Mouse (Mus musculus): Measurements from ENCODE around the gene Ccl3. TPM values are rescaled to one million over a fixed set of nuclear protein-coding genes. Genes with fewer than 3 reads are reported as not detected.

The Ccl3 gene
- total and polyA plus RNA-seq, 3 experiments, result 3.2 to 18.4 (median 10.6) TPM

GRCm38 (mm10) chr11:83689918-83690317 is 40.8 kb upstream of the Ccl3 start:
- no peaks in the 10 kb centered on the region for H3K79me2 ChIP-seq (replicated peaks; ENCODE audit: control insufficient read depth, extremely low read depth, insufficient read depth, poor library complexity, severe bottlenecking)
- H3K4me3 ChIP-seq (replicated peaks in 1 of 3; ENCODE audit: low read depth in 2 of 3, low read length in 2 of 3, poor library complexity in 1 of 3), result no peak overlapping the region
- in situ Hi-C loops (cut with MboI; ENCODE audit: low pct_ligation_motif_present, low pct_unique_long_range_greater_than_20kb, low sequenced_read_pairs) (no loop called here), dilution Hi-C loops (cut with MboI; ENCODE audit: extremely low pct_ligation_motif_present, extremely low pct_unique_long_range_greater_than_20kb, low sequenced_read_pairs) (no loop called here)
- peaks cover 4 to 9% of the 10 kb centered on the region in 2 experiments for H3K4me1 ChIP-seq (ENCODE audit: control insufficient read depth in 1 of 2, insufficient read depth in 2 of 2)
- no peaks in the 10 kb centered on the region for H3K27me3 ChIP-seq (replicated peaks)
- H3K4me2 ChIP-seq (ENCODE audit: insufficient read depth, low read depth, poor library complexity, severe bottlenecking), result no peak overlapping the region
- H3K27ac ChIP-seq (ENCODE audit: insufficient read depth, low read depth), result no peak overlapping the region
- TF ChIP-seq MAFK (IDR thresholded peaks at IDR 0.05; ENCODE audit: insufficient replicate concordance, low read length) (no peak), ZKSCAN1 (IDR thresholded peaks at IDR 0.05; ENCODE audit: borderline replicate concordance, low read depth, low read length) (no peak), MYC (IDR thresholded peaks at IDR 0.05; ENCODE audit: low read depth, low read length) (no peak), ZMIZ1 (IDR thresholded peaks at IDR 0.05; ENCODE audit: low read depth, low read length) (no peak)
- H3K36me3 ChIP-seq (replicated peaks in 1 of 2; ENCODE audit: control insufficient read depth in 1 of 2, insufficient read depth in 1 of 2, low read length in 1 of 2), result no peaks in the 10 kb centered on the region
- no peak for DNase-seq (ENCODE audit: extremely low read depth)
- no peaks in the 10 kb centered on the region for H3K9me3 ChIP-seq (replicated peaks; ENCODE audit: low read length)
- H3K9ac ChIP-seq (ENCODE audit: insufficient read depth, low read depth), result no peak overlapping the region

GRCm38 (mm10) chr11:83675665-83676064 is 26.5 kb upstream of the Ccl3 start:
- Histone ChIP-seq H3K4me3 (replicated peaks in 1 of 3; ENCODE audit: low read depth in 2 of 3, low read length in 2 of 3, poor library complexity in 1 of 3) (no peak overlapping the region), H3K27ac (ENCODE audit: insufficient read depth, low read depth) (no peak overlapping the region), H3K27me3 (replicated peaks) (peaks cover 4% of the 10 kb centered on the region), H3K4me2 (ENCODE audit: insufficient read depth, low read depth, poor library complexity, severe bottlenecking) (no peak overlapping the region), H3K36me3 (replicated peaks in 1 of 2; ENCODE audit: control insufficient read depth in 1 of 2, insufficient read depth in 1 of 2, low read length in 1 of 2) (no peaks in the 10 kb centered on the region), H3K9ac (ENCODE audit: insufficient read depth, low read depth) (no peak overlapping the region), H3K9me3 (replicated peaks; ENCODE audit: low read length) (no peaks in the 10 kb centered on the region), H3K4me1 (ENCODE audit: control insufficient read depth in 1 of 2, insufficient read depth in 2 of 2) (peaks cover 0 to 13% of the 10 kb centered on the region in 2 experiments; a peak in 2 of 4 replicates), H3K79me2 (replicated peaks; ENCODE audit: control insufficient read depth, extremely low read depth, insufficient read depth, poor library complexity, severe bottlenecking) (no peaks in the 10 kb centered on the region)
- dilution Hi-C loops (cut with MboI; ENCODE audit: extremely low pct_ligation_motif_present, extremely low pct_unique_long_range_greater_than_20kb, low sequenced_read_pairs) (no loop called here), in situ Hi-C loops (cut with MboI; ENCODE audit: low pct_ligation_motif_present, low pct_unique_long_range_greater_than_20kb, low sequenced_read_pairs) (no loop called here)
- no peak for DNase-seq (ENCODE audit: extremely low read depth)
- TF ChIP-seq RAD21 (IDR thresholded peaks at IDR 0.05; ENCODE audit: low read depth, low read length) (no peak), GABPA (IDR thresholded peaks at IDR 0.05; ENCODE audit: insufficient replicate concordance, low read depth, low read length) (no peak), SMC3 (IDR thresholded peaks at IDR 0.05; ENCODE audit: low read depth, low read length) (no peak), CHD2 (IDR thresholded peaks at IDR 0.05; ENCODE audit: low read length) (no peak), CHD1 (IDR thresholded peaks at IDR 0.05; ENCODE audit: low read depth, low read length) (no peak), HCFC1 (IDR thresholded peaks at IDR 0.05; ENCODE audit: low read depth, low read length) (no peak), KAT2A (IDR thresholded peaks at IDR 0.05; ENCODE audit: insufficient replicate concordance, low read length) (no peak), JUN (IDR thresholded peaks at IDR 0.05; ENCODE audit: insufficient read depth, low read depth, low read length) (no peak), USF1 (IDR thresholded peaks at IDR 0.05; ENCODE audit: low read depth, low read length) (no peak), MXI1 (IDR thresholded peaks at IDR 0.05; ENCODE audit: low read depth, low read length) (no peak), ZC3H11A (IDR thresholded peaks at IDR 0.05; ENCODE audit: low read depth, low read length) (no peak), POLR2AphosphoS2 (IDR thresholded peaks at IDR 0.05; ENCODE audit: low read depth, low read length) (no peak), MAX (IDR thresholded peaks at IDR 0.05; ENCODE audit: low read length) (no peak), MEF2A (IDR thresholded peaks at IDR 0.05; ENCODE audit: borderline replicate concordance, low read depth, low read length) (no peak)
